Mouse (Mus musculus) midbrain, embryonic 14.5 days (tissue): Measurements from ENCODE around the gene Ptpn23. TPM values are rescaled to one million over a fixed set of nuclear protein-coding genes. Genes with fewer than 3 reads are reported as not detected.
"Not testable (repeated sequence)": the region's sequence is repeated elsewhere in the genome, so short reads cannot be mapped to it uniquely, and the experiment has no call there.

Experiments
- ATAC-seq: fragments of 200-750 bp; cut with Nextera tagmentation; 2 replicates; pipeline ENCODE4 v1.8.0; 2017; ENCODE audit warnings: moderate number of reproducible peaks, moderate library complexity; ENCODE audit not compliant: low FRiP score, low TSS enrichment
- DNase-seq: peaks from one replicate; pipeline ENCODE4 v3.0.0-alpha.2; 2015
- H3K27ac ChIP-seq: fragments of 300-500 bp; sonication (generic); replicated peaks from 2 replicates; pipeline ENCODE4 v1.5.1; 2014; ENCODE audit warnings: mild to moderate bottlenecking, low read depth, low read length, moderate library complexity
- H3K27me3 ChIP-seq: fragments of 300-500 bp; sonication (generic); 2 replicates; pipeline ENCODE4 v1.6.1; 2014; ENCODE audit warnings: low read length, control low read depth, mixed read lengths; ENCODE audit not compliant: control insufficient read depth, insufficient read depth
- H3K36me3 ChIP-seq: fragments of 300-500 bp; sonication (generic); 2 replicates; pipeline ENCODE4 v1.6.1; 2014; ENCODE audit warnings: low read length, control low read depth; ENCODE audit not compliant: control insufficient read depth, insufficient read depth
- H3K4me1 ChIP-seq: fragments of 300-500 bp; sonication (generic); 2 replicates; pipeline ENCODE4 v1.6.1; 2014; ENCODE audit warnings: mild to moderate bottlenecking, antibody characterized with exemption, low read length, control low read depth; ENCODE audit not compliant: control insufficient read depth, insufficient read depth
- H3K4me2 ChIP-seq: fragments of 300-500 bp; sonication (generic); 2 replicates; pipeline ENCODE4 v1.6.1; 2014; ENCODE audit warnings: mild to moderate bottlenecking, low read length, moderate library complexity
- H3K4me3 ChIP-seq: fragments of 300-500 bp; sonication (generic); replicated peaks from 2 replicates; pipeline ENCODE4 v1.5.1; 2014; ENCODE audit warnings: low read depth, low read length
- H3K9ac ChIP-seq: fragments of 300-500 bp; sonication (generic); replicated peaks from 2 replicates; pipeline ENCODE4 v1.6.1; 2014; ENCODE audit warnings: mild to moderate bottlenecking, low read length, moderate library complexity
- H3K9me3 ChIP-seq: fragments of 300-500 bp; sonication (generic); 2 replicates; pipeline ENCODE4 v1.6.1; 2016; ENCODE audit warnings: low read length, control low read depth, mixed read lengths; ENCODE audit not compliant: control insufficient read depth
- WGBS: fragments of 180-500 bp; shearing (Covaris S2); extraction: QIAGEN DNeasy Blood & Tissue Kit; methylation state at CpG from one replicate; pipeline ENCODE4 v1.1.7; 2014; 5-methylcytosine and 5-hydroxymethylcytosine counted together
- polyA plus RNA-seq: library from polyadenylated mRNA; unstranded; fragments of >200 nt; fragmentation: Nextera tagmentation; extraction: Ambion mirVana; gene quantifications from 2 replicates; pipeline ENCODE4 v1.2.1, GENCODE M21; 2014

Ptpn23 gene
- polyA plus RNA-seq, 1 experiment from 2014 or later, result 22.1 TPM

GRCm38 (mm10) chr9:110431241-110431640, 23.2 kb upstream of the Ptpn23 start:
- Histone ChIP-seq H3K27me3 (no peaks in the 10 kb centered on the region), H3K9me3 (no peaks in the 10 kb centered on the region), H3K27ac (no peak overlapping the region), H3K4me3 (no peak overlapping the region), H3K36me3 (peaks cover 85% of the 10 kb centered on the region), H3K4me2 (no peak overlapping the region), H3K9ac (no peak overlapping the region), H3K4me1 (no peaks in the 10 kb centered on the region)
- DNase-seq (no peak), ATAC-seq (no peak)
- 75% methylated on average over 8 of the region's 8 CpGs for WGBS

- H3K9ac ChIP-seq, result no peak within 1 kb of the TSS
- 92% methylated on average over 12 of the region's 12 CpGs for WGBS
- H3K27ac ChIP-seq, result no peak within 1 kb of the TSS
- ATAC-seq (no peak), DNase-seq (no peak)
- no peaks in the 10 kb centered on the region for H3K36me3 ChIP-seq
- H3K4me3 ChIP-seq, result no peak within 1 kb of the TSS
- no peaks in the 10 kb centered on the region for H3K9me3 ChIP-seq
- no peaks in the 10 kb centered on the region for H3K27me3 ChIP-seq
- H3K4me1 ChIP-seq, result no peaks in the 10 kb centered on the region
- H3K4me2 ChIP-seq, result no peak within 1 kb of the TSS
Observed at GRCm38 (mm10) chr9:110419511-110420112, 11.6 kb upstream of the Ptpn23 start, which contains the start of gene Ngp. TSS of gene Ngp (plus strand) at chr9:110419747.

GRCm38 (mm10) chr9:110413785-110414184, 5.8 kb upstream of the Ptpn23 start:
- no peak overlapping the region for H3K27ac ChIP-seq
- WGBS, result 58% methylated on average over 9 of the region's 9 CpGs
- H3K4me3 ChIP-seq, result no peak overlapping the region
- H3K9me3 ChIP-seq, result no peaks in the 10 kb centered on the region
- no peak overlapping the region for H3K4me2 ChIP-seq
- peaks cover 2% of the 10 kb centered on the region; the same call in 1 of the 2 replicates for H3K4me1 ChIP-seq
- no peak for ATAC-seq
- no peaks in the 10 kb centered on the region for H3K27me3 ChIP-seq
- no peak overlapping the region for H3K9ac ChIP-seq
- DNase-seq, result peak; percentile 73
- H3K36me3 ChIP-seq, result no peaks in the 10 kb centered on the region

- no peak for DNase-seq
- WGBS, result 76% methylated on average over 7 of the region's 7 CpGs
Observed at GRCm38 (mm10) chr9:110412926-110413325, 4.9 kb upstream of the Ptpn23 start.

GRCm38 (mm10) chr9:110410908-110411887, 3.2 kb upstream of the Ptpn23 start:
- peaks cover 12% of the 10 kb centered on the region for H3K4me1 ChIP-seq
- no peak overlapping the region for H3K9ac ChIP-seq
- 46% methylated on average over 6 of the region's 6 CpGs for WGBS
- no peak for ATAC-seq
- H3K4me2 ChIP-seq, result no peak overlapping the region
- DNase-seq, result peak; percentile 86
- no peak overlapping the region for H3K4me3 ChIP-seq
- no peaks in the 10 kb centered on the region for H3K36me3 ChIP-seq
- no peaks in the 10 kb centered on the region for H3K27me3 ChIP-seq
- no peak overlapping the region for H3K27ac ChIP-seq
- no peaks in the 10 kb centered on the region for H3K9me3 ChIP-seq

More at GRCm38 (mm10) chr9:110412926-110413325, 4.9 kb upstream of the Ptpn23 start:
- Histone ChIP-seq H3K4me1 (peaks cover 5% of the 10 kb centered on the region; the same call in 1 of the 2 replicates), H3K4me3 (no peak overlapping the region), H3K27me3 (no peaks in the 10 kb centered on the region), H3K9ac (no peak overlapping the region), H3K27ac (no peak overlapping the region), H3K36me3 (no peaks in the 10 kb centered on the region), H3K4me2 (no peak overlapping the region), H3K9me3 (no peaks in the 10 kb centered on the region)
- no peak for ATAC-seq

GRCm38 (mm10) chr9:110407311-110408098, 508 bp downstream of the Ptpn23 start:
- DNase-seq (no peak), ATAC-seq (peak; percentile 61)
- no peaks in the 10 kb centered on the region for H3K27me3 ChIP-seq

GRCm38 (mm10) chr9:110403240-110403639, 4.8 kb downstream of the Ptpn23 start:
- not testable (repeated sequence) for H3K4me1 ChIP-seq, DNase-seq, H3K9me3 ChIP-seq, H3K27me3 ChIP-seq, H3K4me2 ChIP-seq, H3K4me3 ChIP-seq, ATAC-seq, H3K9ac ChIP-seq, H3K27ac ChIP-seq
- peaks cover 11% of the 10 kb centered on the region for H3K36me3 ChIP-seq
- WGBS, result 91% methylated on average over 4 of the region's 4 CpGs

More at GRCm38 (mm10) chr9:110407311-110408098, 508 bp downstream of the Ptpn23 start:
- 2% methylated on average over 41 of the region's 41 CpGs for WGBS
- Histone ChIP-seq H3K9me3 (no peaks in the 10 kb centered on the region), H3K9ac (peak overlapping the region; percentile 75), H3K4me3 (peak overlapping the region; percentile 82), H3K4me1 (peaks cover 12% of the 10 kb centered on the region), H3K4me2 (peak overlapping the region; percentile 95), H3K27ac (peak overlapping the region; percentile 82), H3K36me3 (0 out of 2 replicates have a peak, but pooled peaks cover under 1% of the 10 kb centered on the region)

GRCm38 (mm10) chr9:110402731-110403130, 5.3 kb downstream of the Ptpn23 start:
- 99% methylated on average over 2 of the region's 2 CpGs for WGBS
- H3K4me3 ChIP-seq, result no peak overlapping the region

More at GRCm38 (mm10) chr9:110402731-110403130, 5.3 kb downstream of the Ptpn23 start:
- Histone ChIP-seq H3K4me2 (no peak overlapping the region), H3K9ac (no peak overlapping the region), H3K9me3 (no peaks in the 10 kb centered on the region), H3K27ac (no peak overlapping the region), H3K27me3 (no peaks in the 10 kb centered on the region), H3K36me3 (peaks cover 12% of the 10 kb centered on the region), H3K4me1 (peaks cover 7% of the 10 kb centered on the region)
- ATAC-seq (no peak), DNase-seq (no peak)
